Mouse (Mus musculus) heart, embryonic 16.5 days (tissue): ENCODE measurements around the gene Dynlt1a. TPM values are rescaled to one million over a fixed set of nuclear protein-coding genes. Genes with fewer than 3 reads are reported as not detected.
"Not testable (repeated sequence)": the region's sequence is repeated elsewhere in the genome, so short reads cannot be mapped to it uniquely, and the experiment has no call there.

ENCODE experiments used
- ATAC-seq: fragments of 200-750 bp; cut with Nextera tagmentation; replicated peaks from 2 replicates; pipeline ENCODE4 v1.8.0; 2017; ENCODE audit warnings: moderate number of reproducible peaks; ENCODE audit not compliant: insufficient read depth, low FRiP score; ENCODE audit errors: extremely low read depth
- H3K27ac ChIP-seq: fragments of 300-500 bp; sonication (generic); 2 replicates; pipeline ENCODE4 v1.5.1; 2014; ENCODE audit warnings: mild to moderate bottlenecking, low read length, control low read depth, moderate library complexity
- H3K27me3 ChIP-seq: fragments of 300-500 bp; sonication (generic); 2 replicates; pipeline ENCODE4 v1.6.1; 2014; ENCODE audit warnings: low read length, mixed read lengths; ENCODE audit not compliant: control insufficient read depth, insufficient read depth
- H3K36me3 ChIP-seq: fragments of 300-500 bp; sonication (generic); 2 replicates; pipeline ENCODE4 v1.6.1; 2014; ENCODE audit not compliant: control insufficient read depth, insufficient read depth
- H3K4me1 ChIP-seq: fragments of 300-500 bp; sonication (generic); 2 replicates; pipeline ENCODE4 v1.6.1; 2014; ENCODE audit warnings: low read length, mixed read lengths; ENCODE audit not compliant: control insufficient read depth, insufficient read depth
- H3K4me2 ChIP-seq: fragments of 300-500 bp; sonication (generic); 2 replicates; pipeline ENCODE4 v1.6.1; 2014; ENCODE audit warnings: low read depth, mild to moderate bottlenecking, control low read depth, low read length
- H3K4me3 ChIP-seq: fragments of 300-500 bp; sonication (generic); 2 replicates; pipeline ENCODE4 v1.5.1; 2014; ENCODE audit warnings: mild to moderate bottlenecking, control low read depth, low read length
- H3K9ac ChIP-seq: fragments of 300-500 bp; sonication (generic); 2 replicates; pipeline ENCODE4 v1.6.1; 2014; ENCODE audit warnings: low read length, control low read depth
- H3K9me3 ChIP-seq: fragments of 300-500 bp; sonication (generic); replicated peaks from 2 replicates; pipeline ENCODE4 v1.6.1; 2016; ENCODE audit warnings: low read length; ENCODE audit not compliant: control insufficient read depth
- WGBS: fragments of 180-500 bp; shearing (Covaris S2); extraction: QIAGEN DNeasy Blood & Tissue Kit; methylation state at CpG from one replicate; pipeline ENCODE4 v1.1.7; 2014; 5-methylcytosine and 5-hydroxymethylcytosine counted together
- polyA plus RNA-seq: library from polyadenylated mRNA; unstranded; fragments of >200 nt; fragmentation: Nextera tagmentation; extraction: Ambion mirVana; gene quantifications from 2 replicates; pipeline ENCODE4 v1.2.1, GENCODE M21; 2015

The Dynlt1a gene
- polyA plus RNA-seq, 1 experiment from 2014 or later: 13.0 TPM

DNA sequence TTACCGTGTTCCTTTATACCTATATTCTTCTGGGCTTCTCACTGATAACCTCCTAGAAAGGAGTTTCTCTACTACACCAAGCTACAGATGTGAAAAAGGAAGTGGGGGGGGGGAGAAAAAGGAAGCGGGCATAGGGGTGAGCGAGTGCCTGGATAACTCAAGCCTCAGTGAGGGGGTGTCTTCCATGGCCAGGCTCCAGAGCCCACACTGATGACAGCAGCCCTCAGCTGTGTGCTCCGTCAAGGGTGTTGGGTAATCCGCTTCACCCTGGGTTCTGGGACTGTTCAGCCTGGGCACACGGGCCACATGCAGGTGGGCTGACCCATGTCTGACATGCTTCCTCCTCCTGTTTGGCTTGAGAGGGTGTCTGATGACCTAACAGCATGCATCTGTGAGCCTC, 45.3 kb downstream of the Dynlt1a start:
- not testable (repeated sequence) for H3K4me1 ChIP-seq, H3K9ac ChIP-seq

DNA sequence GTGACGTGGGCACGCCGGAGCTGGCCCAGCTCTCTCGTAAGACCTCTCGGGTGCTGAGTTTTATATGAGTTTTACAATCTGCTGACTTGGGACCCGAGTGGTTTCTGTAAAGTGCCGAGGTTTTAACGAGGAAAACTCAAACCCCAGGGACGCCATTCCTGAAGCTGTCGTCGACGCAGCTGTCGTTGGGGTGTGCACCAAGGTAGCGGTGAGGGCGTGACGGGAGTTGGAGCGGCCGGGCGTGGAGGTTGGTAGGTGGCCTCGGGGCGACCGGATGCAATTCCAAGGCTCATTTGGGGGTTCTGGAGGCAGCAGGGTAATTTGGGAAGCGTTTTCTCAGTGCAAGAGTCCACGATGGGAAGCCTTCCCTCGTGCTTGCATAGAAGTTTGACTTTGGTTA, 46.5 kb downstream of the Dynlt1a start:
- not testable (repeated sequence) for H3K4me1 ChIP-seq, H3K27me3 ChIP-seq, H3K9me3 ChIP-seq, H3K27ac ChIP-seq, H3K36me3 ChIP-seq
- H3K4me3 ChIP-seq: peak overlapping the region; percentile 59
- H3K9ac ChIP-seq: peak overlapping the region; percentile 74
- WGBS: under 1% methylated on average over 23 of the region's 25 CpGs
- ATAC-seq: 0 out of 2 replicates have a peak, but pooled peaks have one; percentile 5
- peak overlapping the region; percentile 64 for H3K4me2 ChIP-seq

More for the DNA sequence above, 45.3 kb downstream of the Dynlt1a start:
- not testable (repeated sequence) for H3K4me3 ChIP-seq, H3K4me2 ChIP-seq, H3K27ac ChIP-seq, ATAC-seq, H3K36me3 ChIP-seq, H3K27me3 ChIP-seq, H3K9me3 ChIP-seq
- WGBS: 78% methylated on average over 6 of the region's 6 CpGs

GRCm38 (mm10) chr17:6269876-6270831, 47.1 kb downstream of the Dynlt1a start:
- not testable (repeated sequence) for H3K9me3 ChIP-seq, H3K27ac ChIP-seq, H3K27me3 ChIP-seq, H3K36me3 ChIP-seq, H3K4me1 ChIP-seq
- Histone ChIP-seq H3K4me3 (peak overlapping the region; percentile 59), H3K4me2 (peak overlapping the region; percentile 64), H3K9ac (peak overlapping the region; percentile 74)
- peak; percentile 90 for ATAC-seq
- under 1% methylated on average over 34 of the region's 84 CpGs for WGBS

- not testable (repeated sequence) for H3K4me1 ChIP-seq, H3K9me3 ChIP-seq, H3K4me2 ChIP-seq, H3K4me3 ChIP-seq, ATAC-seq, H3K36me3 ChIP-seq, H3K27ac ChIP-seq, H3K27me3 ChIP-seq, H3K9ac ChIP-seq
- WGBS: under 1% methylated on average over 17 of the region's 20 CpGs
These were observed 60.2 kb downstream of the Dynlt1a start for GRCm38 (mm10) chr17:6257070-6257456.

- H3K4me3 ChIP-seq: not testable (repeated sequence)
- WGBS: 0% methylated on average over 14 of the region's 51 CpGs
These were observed 60.8 kb downstream of the Dynlt1a start, which contains the start of gene Tmem181a for GRCm38 (mm10) chr17:6256400-6257069. TSS of gene Tmem181a (plus strand) at chr17:6256860.

More at GRCm38 (mm10) chr17:6256400-6257069, 60.8 kb downstream of the Dynlt1a start, which contains the start of gene Tmem181a:
- not testable (repeated sequence) for H3K4me1 ChIP-seq, H3K36me3 ChIP-seq, H3K9me3 ChIP-seq, ATAC-seq, H3K27ac ChIP-seq, H3K9ac ChIP-seq, H3K27me3 ChIP-seq, H3K4me2 ChIP-seq

Other genes starting within 250 kb of the Dynlt1a start
- 4.7 and 5.3 TPM in 2 replicates for gene Serac1, start 237.8 kb downstream of the Dynlt1a start, polyA plus RNA-seq
- gene Gtf2h5, start 237.7 kb downstream of the Dynlt1a start, polyA plus RNA-seq: 128 and 134 TPM in 2 replicates
- 63.1 and 70.2 TPM in 2 replicates for gene Tulp4, start 211.1 kb downstream of the Dynlt1a start, polyA plus RNA-seq
- 14.9 TPM in 2 replicates for gene Tmem181a, start 60.6 kb downstream of the Dynlt1a start, polyA plus RNA-seq
- gene Dynlt1b, start 112.6 kb upstream of the Dynlt1a start, polyA plus RNA-seq: 391 and 399 TPM in 2 replicates